Mouse (Mus musculus) heart, adult 11 months (tissue): ENCODE measurements around the gene Neb.

Experiments
- DNase-seq: peaks from one replicate; pipeline ENCODE4 v3.0.0; 2022

Neb gene

GRCm38 (mm10) chr2:52372480-52372879 is 5.8 kb downstream of the Neb start:
- DNase-seq, result no peak

- DNase-seq, result peak; percentile 42
These were observed 6.2 kb downstream of the Neb start for GRCm38 (mm10) chr2:52372080-52372479.

- DNase-seq, result peak; percentile 93
These were observed 7.2 kb downstream of the Neb start for GRCm38 (mm10) chr2:52371066-52371465.

GRCm38 (mm10) chr2:52369622-52370021 is 8.7 kb downstream of the Neb start:
- no peak for DNase-seq

GRCm38 (mm10) chr2:52367665-52368064 is 10.6 kb downstream of the Neb start:
- peak; percentile 54 for DNase-seq

- no peak for DNase-seq
These were observed 11.0 kb downstream of the Neb start for GRCm38 (mm10) chr2:52367248-52367647.

GRCm38 (mm10) chr2:52361086-52361485 is 17.2 kb downstream of the Neb start:
- peak; percentile 66 for DNase-seq

GRCm38 (mm10) chr2:52359722-52360121 is 18.6 kb downstream of the Neb start:
- DNase-seq, result peak; percentile 43

GRCm38 (mm10) chr2:52358156-52358555 is 20.1 kb downstream of the Neb start:
- DNase-seq, result peak; percentile 72

GRCm38 (mm10) chr2:52351029-52351428 is 27.2 kb downstream of the Neb start:
- DNase-seq, result peak; percentile 79

GRCm38 (mm10) chr2:52340990-52341389 is 37.3 kb downstream of the Neb start:
- DNase-seq, result peak; percentile 56

GRCm38 (mm10) chr2:52335556-52335955 is 42.7 kb downstream of the Neb start:
- no peak for DNase-seq

GRCm38 (mm10) chr2:52335087-52335486 is 43.2 kb downstream of the Neb start:
- peak; percentile 56 for DNase-seq

GRCm38 (mm10) chr2:52333535-52333934 is 44.7 kb downstream of the Neb start:
- no peak for DNase-seq

GRCm38 (mm10) chr2:52331761-52332160 is 46.5 kb downstream of the Neb start:
- no peak for DNase-seq

GRCm38 (mm10) chr2:52327244-52327815 is 50.9 kb downstream of the Neb start:
- DNase-seq, result no peak

GRCm38 (mm10) chr2:52321866-52322265 is 56.4 kb downstream of the Neb start:
- DNase-seq, result no peak

GRCm38 (mm10) chr2:52320175-52320574 is 58.1 kb downstream of the Neb start:
- DNase-seq, result no peak

GRCm38 (mm10) chr2:52319020-52319567 is 59.2 kb downstream of the Neb start:
- peak; percentile 91 for DNase-seq

- DNase-seq, result no peak
These were observed 60.8 kb downstream of the Neb start for GRCm38 (mm10) chr2:52317471-52317870.

- DNase-seq, result no peak
These were observed 62.5 kb downstream of the Neb start for GRCm38 (mm10) chr2:52315737-52316136.

GRCm38 (mm10) chr2:52314922-52315730 is 63.1 kb downstream of the Neb start:
- no peak for DNase-seq

GRCm38 (mm10) chr2:52310757-52311156 is 67.5 kb downstream of the Neb start:
- no peak for DNase-seq

GRCm38 (mm10) chr2:52306635-52307034 is 71.6 kb downstream of the Neb start:
- no peak for DNase-seq
